Mouse (Mus musculus) NIH3T3 (cell line): ENCODE data around the gene Yy1.

Source experiments
- DNase-seq: peaks from one replicate; pipeline ENCODE4 v3.0.0-alpha.2; 2012; ENCODE audit warnings: low read depth

Gene Yy1

DNA sequence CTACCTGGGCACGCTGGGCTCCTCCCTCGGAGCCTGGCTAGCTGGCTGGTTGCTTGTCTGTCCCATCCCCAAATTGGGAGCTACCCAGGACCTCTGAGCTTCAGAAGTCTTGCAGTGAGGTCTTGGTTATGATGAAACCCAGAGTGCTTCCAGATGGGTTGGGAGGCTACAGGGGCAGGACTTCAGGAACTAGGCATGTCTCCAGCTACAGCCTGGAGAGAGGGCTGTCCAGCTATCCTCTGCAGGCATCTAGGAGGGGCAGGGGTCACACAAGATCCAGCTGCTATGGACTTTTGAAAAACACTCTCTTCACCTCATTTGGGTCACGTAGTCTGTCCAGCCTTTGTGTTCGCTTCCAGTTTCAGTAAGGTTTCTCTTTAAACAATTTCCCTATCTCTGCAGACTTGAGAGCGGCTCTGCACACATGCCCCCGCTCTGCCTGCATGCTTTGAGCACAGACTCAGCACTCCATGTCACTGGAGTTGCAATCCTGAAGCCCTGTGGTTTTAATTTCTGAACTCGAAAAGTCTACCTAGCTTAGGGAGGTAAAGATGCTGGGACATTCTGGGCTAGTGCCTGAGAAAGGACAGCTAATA, 64.9 kb downstream of the Yy1 start:
- peak; percentile 88 for DNase-seq

DNA sequence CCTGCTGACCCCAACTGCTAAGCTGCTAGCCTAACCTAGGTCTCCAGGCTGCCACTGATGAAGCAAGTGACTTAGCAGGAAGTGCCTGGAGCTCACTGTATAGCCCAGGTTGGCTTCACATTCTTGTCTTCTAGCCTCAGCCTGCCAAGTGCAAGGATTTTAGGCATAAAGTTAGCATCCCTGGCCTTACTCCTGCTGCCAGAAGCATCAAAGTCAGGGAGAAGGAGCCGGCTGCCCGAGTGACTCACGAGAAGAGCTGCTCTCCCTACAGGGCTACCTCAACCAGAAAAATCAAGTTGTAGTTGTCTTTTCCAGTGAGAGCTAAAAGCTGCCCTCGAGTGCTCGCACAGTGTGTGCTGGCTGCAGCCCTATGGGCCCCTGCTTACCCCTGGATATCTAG, 65.7 kb downstream of the Yy1 start:
- DNase-seq = peak; percentile 60

DNA sequence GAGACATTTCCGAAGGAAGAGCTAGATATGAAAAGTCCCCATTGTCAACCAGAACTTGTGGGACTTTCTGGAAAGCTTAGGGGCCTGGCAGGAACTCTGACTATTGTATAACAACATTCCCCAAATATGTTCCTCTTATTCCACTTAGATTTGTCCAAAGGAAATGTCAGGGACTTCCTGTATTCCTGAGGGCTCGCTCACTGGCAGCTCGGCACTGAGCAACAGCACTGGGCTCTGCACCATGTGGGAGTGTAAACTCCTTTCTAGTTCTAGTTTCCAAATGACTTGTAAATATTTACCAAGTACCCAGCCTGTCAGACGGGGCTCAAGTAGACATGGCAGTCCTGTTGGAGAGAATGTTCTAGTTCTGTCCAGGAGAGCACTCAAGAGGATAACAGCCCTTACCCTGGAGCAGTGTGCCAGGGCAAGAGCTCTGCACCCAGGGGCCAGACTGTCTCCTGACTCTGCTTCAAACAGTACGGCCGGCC, 72.3 kb downstream of the Yy1 start:
- no peak for DNase-seq

DNA sequence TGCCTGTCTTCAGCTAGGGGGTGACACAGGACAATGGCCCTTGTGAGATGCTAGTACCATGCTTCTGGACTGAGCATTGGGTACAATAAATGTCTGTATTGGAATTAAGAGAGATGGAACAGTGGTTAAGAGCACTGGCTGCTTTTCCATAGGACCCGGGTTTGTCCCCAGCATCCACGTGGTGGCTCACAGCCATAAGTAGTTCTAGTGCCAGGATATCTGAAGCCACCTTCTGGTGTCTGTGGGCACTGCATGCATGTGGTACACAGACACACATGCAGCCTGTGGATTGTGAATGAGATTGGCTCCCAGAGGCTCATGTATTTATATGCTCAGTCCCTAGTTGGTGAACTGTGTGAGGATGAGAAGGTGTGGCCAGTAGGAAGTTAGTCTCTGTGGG, 76.8 kb downstream of the Yy1 start:
- peak; percentile 49 for DNase-seq
